Mouse (Mus musculus) forebrain, embryonic 15.5 days (tissue): ENCODE measurements around the gene Ift43. TPM values are rescaled to one million over a fixed set of nuclear protein-coding genes. Genes with fewer than 3 reads are reported as not detected.

Source experiments
- ATAC-seq: fragments of 200-750 bp; cut with Nextera tagmentation; replicated peaks from 2 replicates; pipeline ENCODE4 v1.8.0; 2017; ENCODE audit warnings: mild to moderate bottlenecking, moderate TSS enrichment, moderate library complexity
- H3K27ac ChIP-seq: fragments of 300-500 bp; sonication (generic); replicated peaks from 2 replicates; pipeline ENCODE4 v1.5.1; 2015; ENCODE audit warnings: mild to moderate bottlenecking, inconsistent platforms
- H3K27me3 ChIP-seq: fragments of 300-500 bp; sonication (generic); 2 replicates; pipeline ENCODE4 v1.6.1; 2015; ENCODE audit warnings: inconsistent platforms
- H3K36me3 ChIP-seq: fragments of 300-500 bp; sonication (generic); 2 replicates; pipeline ENCODE4 v1.6.1; 2015; ENCODE audit warnings: mild to moderate bottlenecking, inconsistent platforms
- H3K4me1 ChIP-seq: fragments of 300-500 bp; sonication (generic); 2 replicates; pipeline ENCODE4 v1.6.1; 2015; ENCODE audit warnings: inconsistent platforms
- H3K4me2 ChIP-seq: fragments of 300-500 bp; sonication (generic); replicated peaks from 2 replicates; pipeline ENCODE4 v1.6.1; 2015; ENCODE audit warnings: mild to moderate bottlenecking, inconsistent platforms
- H3K4me3 ChIP-seq: fragments of 300-500 bp; sonication (generic); 2 replicates; pipeline ENCODE4 v1.5.1; 2015; ENCODE audit warnings: mild to moderate bottlenecking, inconsistent platforms
- H3K9ac ChIP-seq: fragments of 300-500 bp; sonication (generic); replicated peaks from 2 replicates; pipeline ENCODE4 v1.6.1; 2015; ENCODE audit warnings: mild to moderate bottlenecking, inconsistent platforms
- H3K9me3 ChIP-seq: fragments of 300-500 bp; sonication (generic); 2 replicates; pipeline ENCODE4 v1.6.1; 2016; ENCODE audit warnings: inconsistent platforms
- WGBS: fragments of 180-500 bp; shearing (Covaris S2); methylation state at CpG from one replicate; pipeline ENCODE4 v1.1.7; 2015; ENCODE audit warnings: mixed read lengths; 5-methylcytosine and 5-hydroxymethylcytosine counted together
- polyA plus RNA-seq: library from polyadenylated mRNA; unstranded; fragments of >200 nt; fragmentation: Nextera tagmentation; extraction: Ambion mirVana; gene quantifications from 2 replicates; pipeline ENCODE4 v1.2.1, GENCODE M21; 2015

Gene Ift43
- polyA plus RNA-seq, 1 experiment from 2014 or later: 74.6 TPM

- no peak overlapping the region for H3K9ac ChIP-seq
- H3K27ac ChIP-seq: no peak overlapping the region
- ATAC-seq: no peak
- WGBS: 93% methylated on average over 5 of the region's 5 CpGs
- H3K36me3 ChIP-seq: no peaks in the 10 kb centered on the region
- no peak overlapping the region for H3K4me2 ChIP-seq
- H3K27me3 ChIP-seq: no peaks in the 10 kb centered on the region
- H3K9me3 ChIP-seq: no peaks in the 10 kb centered on the region
- H3K4me1 ChIP-seq: peaks cover 51% of the 10 kb centered on the region
- H3K4me3 ChIP-seq: no peak overlapping the region
Observed at GRCm38 (mm10) chr12:86161942-86162341, 79.6 kb downstream of the Ift43 start.

GRCm38 (mm10) chr12:86162890-86163816, 80.8 kb downstream of the Ift43 start:
- Histone ChIP-seq H3K4me1 (peaks cover 45% of the 10 kb centered on the region), H3K9me3 (no peaks in the 10 kb centered on the region), H3K4me2 (no peak overlapping the region), H3K4me3 (no peak overlapping the region), H3K36me3 (no peaks in the 10 kb centered on the region), H3K27ac (peak overlapping the region; percentile 51), H3K27me3 (no peaks in the 10 kb centered on the region), H3K9ac (no peak overlapping the region)
- 4% methylated on average over 12 of the region's 12 CpGs for WGBS
- peak; percentile 44 for ATAC-seq

- Histone ChIP-seq H3K36me3 (no peaks in the 10 kb centered on the region), H3K9ac (no peak overlapping the region), H3K27ac (no peak overlapping the region), H3K9me3 (no peaks in the 10 kb centered on the region), H3K4me3 (no peak overlapping the region), H3K4me2 (no peak overlapping the region), H3K4me1 (peaks cover 27% of the 10 kb centered on the region), H3K27me3 (no peaks in the 10 kb centered on the region)
- WGBS: 56% methylated on average over 2 of the region's 2 CpGs
- ATAC-seq: no peak
Observed at GRCm38 (mm10) chr12:86166244-86166643, 83.9 kb downstream of the Ift43 start.

- Histone ChIP-seq H3K27me3 (no peaks in the 10 kb centered on the region), H3K4me2 (no peak overlapping the region), H3K4me3 (no peak overlapping the region), H3K27ac (0 out of 2 replicates have a peak overlapping the region, but pooled peaks have one; percentile 18), H3K9me3 (no peaks in the 10 kb centered on the region), H3K4me1 (peaks cover 27% of the 10 kb centered on the region), H3K9ac (no peak overlapping the region), H3K36me3 (no peaks in the 10 kb centered on the region)
- ATAC-seq: no peak
- WGBS: 59% methylated on average over 9 of the region's 9 CpGs
Observed at GRCm38 (mm10) chr12:86167075-86167474, 84.7 kb downstream of the Ift43 start.

DNA sequence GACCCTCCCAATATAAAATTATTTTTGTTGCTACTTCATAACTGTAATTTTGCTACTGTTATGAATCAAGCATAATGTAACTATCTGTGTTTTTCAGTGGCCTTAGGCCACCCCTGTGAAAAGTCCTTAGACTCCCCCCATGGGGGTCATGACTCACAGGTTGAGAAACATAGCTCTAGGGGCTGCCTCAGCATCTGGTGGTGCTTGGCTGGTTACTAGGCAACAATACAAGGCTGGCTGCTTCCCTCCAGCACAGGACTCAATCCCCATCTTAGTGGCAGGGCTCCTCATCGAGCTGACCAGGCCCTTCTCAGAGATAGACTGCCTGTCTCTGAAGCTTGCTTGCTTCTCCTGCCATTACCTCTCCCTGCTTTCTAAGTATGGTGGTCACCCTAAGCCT, 86.4 kb downstream of the Ift43 start:
- peaks cover 19% of the 10 kb centered on the region for H3K4me1 ChIP-seq
- ATAC-seq: no peak
- no peaks in the 10 kb centered on the region for H3K27me3 ChIP-seq
- no peaks in the 10 kb centered on the region for H3K9me3 ChIP-seq
- H3K4me3 ChIP-seq: no peak overlapping the region
- no peaks in the 10 kb centered on the region for H3K36me3 ChIP-seq
- no peak overlapping the region for H3K27ac ChIP-seq
- H3K9ac ChIP-seq: no peak overlapping the region
- H3K4me2 ChIP-seq: no peak overlapping the region
- 11% methylated on average over 1 of the region's 1 CpGs for WGBS

DNA sequence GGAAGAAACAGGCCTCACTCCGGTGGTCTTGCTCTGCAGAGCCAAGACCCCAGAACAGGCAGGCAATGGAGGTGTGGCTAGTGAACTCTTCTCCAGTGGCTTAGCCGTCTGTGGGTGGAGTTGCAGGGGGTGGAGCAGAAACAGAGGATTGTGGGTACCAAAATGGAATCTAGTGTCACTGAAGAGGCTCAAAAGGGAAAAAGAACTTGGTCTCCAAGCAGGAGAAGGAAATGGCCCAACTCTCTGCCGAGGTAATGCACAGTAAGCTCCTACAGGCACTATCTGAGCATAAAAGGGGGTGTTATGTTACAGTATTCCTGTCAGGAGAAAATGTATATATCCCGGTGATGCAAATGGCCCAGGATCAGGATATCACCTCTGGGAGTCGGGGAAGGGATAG, 86.9 kb downstream of the Ift43 start:
- Histone ChIP-seq H3K4me2 (no peak overlapping the region), H3K36me3 (no peaks in the 10 kb centered on the region), H3K27ac (no peak overlapping the region), H3K4me1 (peaks cover 18% of the 10 kb centered on the region), H3K27me3 (no peaks in the 10 kb centered on the region), H3K9me3 (no peaks in the 10 kb centered on the region), H3K9ac (no peak overlapping the region), H3K4me3 (no peak overlapping the region)
- 73% methylated on average over 5 of the region's 5 CpGs for WGBS
- ATAC-seq: no peak

GRCm38 (mm10) chr12:86173314-86173713, 91.0 kb downstream of the Ift43 start:
- Histone ChIP-seq H3K27ac (0 out of 2 replicates have a peak overlapping the region, but pooled peaks have one; percentile 27), H3K4me3 (no peak overlapping the region), H3K9me3 (no peaks in the 10 kb centered on the region)

DNA sequence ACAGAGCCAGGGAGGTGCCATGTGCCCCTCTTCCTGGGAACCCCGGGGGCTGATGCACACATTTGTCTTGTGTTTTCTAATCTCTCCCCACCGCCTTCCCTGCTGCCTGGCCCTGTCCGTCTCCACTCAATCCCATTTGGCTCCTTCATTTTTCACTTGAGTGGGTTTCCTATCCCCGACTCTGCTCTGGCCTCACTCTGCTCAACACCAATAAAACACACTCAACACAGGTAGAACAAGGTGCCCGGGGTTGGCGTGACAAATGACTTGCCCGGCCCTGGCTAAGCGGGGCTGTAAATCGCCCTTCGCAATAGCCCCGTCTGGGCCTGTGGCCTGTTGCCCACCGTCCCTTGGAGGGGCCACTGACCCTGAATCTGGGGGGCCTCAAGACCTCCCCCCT, 92.0 kb downstream of the Ift43 start:
- no peak overlapping the region for H3K9ac ChIP-seq
- ATAC-seq: no peak
- WGBS: 72% methylated on average over 12 of the region's 12 CpGs
- no peaks in the 10 kb centered on the region for H3K27me3 ChIP-seq
- H3K36me3 ChIP-seq: no peaks in the 10 kb centered on the region
- no peak overlapping the region for H3K4me3 ChIP-seq
- H3K9me3 ChIP-seq: no peaks in the 10 kb centered on the region
- H3K4me1 ChIP-seq: peaks cover 41% of the 10 kb centered on the region
- H3K4me2 ChIP-seq: no peak overlapping the region
- no peak overlapping the region for H3K27ac ChIP-seq

More at GRCm38 (mm10) chr12:86173314-86173713, 91.0 kb downstream of the Ift43 start:
- no peak for ATAC-seq
- WGBS: 49% methylated on average over 6 of the region's 6 CpGs
- Histone ChIP-seq H3K4me2 (no peak overlapping the region), H3K9ac (no peak overlapping the region), H3K27me3 (no peaks in the 10 kb centered on the region), H3K4me1 (peaks cover 36% of the 10 kb centered on the region), H3K36me3 (no peaks in the 10 kb centered on the region)

DNA sequence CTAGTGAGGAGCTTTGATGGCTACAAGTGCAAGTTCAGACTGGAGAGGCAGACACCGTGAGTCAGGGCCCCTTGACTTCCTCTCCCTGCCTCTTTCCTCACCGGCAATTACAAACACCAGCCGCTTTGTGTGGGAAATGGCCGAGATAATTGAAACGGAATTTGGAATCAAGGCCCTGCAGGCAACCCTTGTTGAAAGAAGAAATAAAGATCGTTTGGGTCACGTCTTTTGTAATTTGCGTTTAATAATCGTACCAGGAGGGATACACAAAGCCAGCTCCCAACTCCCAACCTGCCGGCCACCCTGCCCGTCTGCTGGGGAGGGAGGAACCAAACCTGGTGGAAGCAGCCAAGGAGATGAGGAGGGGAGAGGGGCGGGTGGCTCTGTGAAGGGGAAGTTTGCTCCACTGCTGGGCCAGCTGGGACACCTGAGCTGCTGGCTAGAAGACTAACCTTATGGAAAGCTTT, 93.2 kb downstream of the Ift43 start:
- Histone ChIP-seq H3K27me3 (no peaks in the 10 kb centered on the region), H3K4me1 (peaks cover 51% of the 10 kb centered on the region), H3K9me3 (no peaks in the 10 kb centered on the region), H3K27ac (no peak overlapping the region), H3K9ac (no peak overlapping the region), H3K4me3 (no peak overlapping the region), H3K4me2 (no peak overlapping the region), H3K36me3 (no peaks in the 10 kb centered on the region)
- no peak for ATAC-seq
- 5% methylated on average over 12 of the region's 12 CpGs for WGBS

DNA sequence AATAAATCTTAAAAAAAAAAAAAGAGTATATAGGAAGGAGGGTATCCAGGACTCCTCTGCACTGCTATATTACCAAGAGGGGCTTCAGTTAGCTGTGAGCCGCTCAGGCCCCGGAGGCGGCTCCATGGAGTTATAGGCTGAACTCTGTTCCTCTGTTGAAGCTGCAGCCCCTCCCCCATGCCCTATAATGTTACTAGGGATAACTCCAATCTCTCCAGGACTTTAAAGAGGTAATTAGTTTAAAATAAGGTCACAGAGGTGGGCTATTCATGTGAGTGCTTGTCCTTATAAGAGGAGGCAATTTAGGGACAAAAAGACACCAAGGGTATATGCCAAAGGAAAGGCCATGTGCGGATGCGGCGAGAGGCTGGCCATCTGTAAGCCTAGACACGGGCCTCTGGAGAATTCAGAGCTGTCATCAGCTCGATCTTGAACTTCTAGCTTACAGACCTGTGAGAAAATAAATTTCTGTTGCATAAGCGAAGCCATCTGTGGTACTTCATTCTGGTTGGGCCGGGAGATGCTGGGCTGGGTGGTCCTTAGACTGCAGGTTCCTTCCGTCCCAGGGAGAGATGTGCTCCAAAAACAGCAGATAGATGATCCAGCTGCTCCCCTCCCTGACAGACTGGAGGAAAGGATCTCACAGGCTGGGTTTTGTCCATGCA, 94.5 kb downstream of the Ift43 start:
- 60% methylated on average over 11 of the region's 11 CpGs for WGBS
- ATAC-seq: no peak
- Histone ChIP-seq H3K4me3 (no peak overlapping the region), H3K4me1 (peaks cover 64% of the 10 kb centered on the region), H3K4me2 (no peak overlapping the region), H3K27ac (peak overlapping the region; percentile 50; the same call in 1 of the 2 replicates), H3K36me3 (no peaks in the 10 kb centered on the region), H3K27me3 (no peaks in the 10 kb centered on the region), H3K9ac (no peak overlapping the region), H3K9me3 (no peaks in the 10 kb centered on the region)

DNA sequence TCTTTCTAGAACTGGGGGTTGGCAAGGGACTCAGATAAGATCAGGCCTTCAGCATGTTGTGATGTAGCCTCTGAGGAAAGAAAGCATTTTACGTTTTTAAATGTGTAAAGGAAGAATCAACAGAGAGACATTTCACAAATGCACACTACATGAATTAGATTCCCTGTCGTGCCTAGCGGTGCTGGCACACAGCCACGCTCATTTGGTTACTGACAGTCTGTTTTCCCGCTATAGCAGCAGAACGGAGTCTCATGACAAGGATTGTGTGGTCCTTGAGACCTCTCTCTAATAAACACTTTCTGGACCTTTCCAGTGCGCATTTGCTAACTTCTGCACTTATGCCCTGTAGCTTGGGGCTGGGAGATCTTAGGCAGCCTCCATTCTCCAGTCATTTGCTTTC, 96.9 kb downstream of the Ift43 start:
- Histone ChIP-seq H3K4me3 (no peak overlapping the region), H3K27ac (peak overlapping the region; percentile 82), H3K9ac (no peak overlapping the region), H3K36me3 (no peaks in the 10 kb centered on the region), H3K4me1 (peaks cover 64% of the 10 kb centered on the region), H3K9me3 (no peaks in the 10 kb centered on the region), H3K27me3 (no peaks in the 10 kb centered on the region), H3K4me2 (no peak overlapping the region)
- ATAC-seq: 0 out of 2 replicates have a peak, but pooled peaks have one; percentile 11
- WGBS: 30% methylated on average over 7 of the region's 7 CpGs

DNA sequence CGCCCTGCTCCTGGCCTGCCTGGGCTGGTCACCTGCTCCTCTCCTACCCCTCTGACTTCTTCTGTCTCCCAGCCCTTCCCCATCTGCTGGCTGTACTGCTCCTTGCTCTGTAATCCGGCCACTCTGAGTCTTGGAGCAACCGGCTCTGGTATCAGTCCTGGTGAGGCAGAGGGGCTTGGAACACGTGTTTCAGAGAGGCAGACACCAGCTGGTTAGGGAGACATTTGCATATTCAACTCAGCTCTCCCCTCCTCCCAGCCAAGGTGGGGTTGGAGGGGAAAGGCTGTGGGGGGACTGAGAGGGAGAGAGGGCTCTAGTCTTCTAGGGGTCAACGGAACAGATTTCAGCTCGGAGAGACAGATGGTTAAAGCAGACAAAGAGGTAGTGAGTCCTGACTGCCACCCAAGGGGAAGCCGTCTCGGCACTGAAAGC, 99.0 kb downstream of the Ift43 start:
- no peaks in the 10 kb centered on the region for H3K36me3 ChIP-seq
- no peaks in the 10 kb centered on the region for H3K9me3 ChIP-seq
- ATAC-seq: peak; percentile 72
- WGBS: 15% methylated on average over 8 of the region's 8 CpGs
- H3K4me1 ChIP-seq: peaks cover 51% of the 10 kb centered on the region
- no peak overlapping the region for H3K4me3 ChIP-seq
- no peak overlapping the region for H3K9ac ChIP-seq
- H3K27me3 ChIP-seq: no peaks in the 10 kb centered on the region
- peak overlapping the region; percentile 87 for H3K27ac ChIP-seq
- H3K4me2 ChIP-seq: no peak overlapping the region
